Mouse (Mus musculus) kidney, embryonic 14.5 days (tissue): ENCODE measurements around the gene Ssx2ip. TPM values are rescaled to one million over a fixed set of nuclear protein-coding genes. Genes with fewer than 3 reads are reported as not detected.

Source experiments
- ATAC-seq: fragments of 200-750 bp; cut with Nextera tagmentation; 2 replicates; pipeline ENCODE4 v1.8.0; 2017; ENCODE audit warnings: moderate number of reproducible peaks, mild to moderate bottlenecking, moderate TSS enrichment, moderate library complexity; ENCODE audit not compliant: low FRiP score, low TSS enrichment
- H3K27ac ChIP-seq: fragments of 300-500 bp; sonication (generic); 2 replicates; pipeline ENCODE4 v1.5.1; 2014; ENCODE audit warnings: low read depth, mild to moderate bottlenecking, low read length, moderate library complexity, mixed read lengths
- H3K27me3 ChIP-seq: fragments of 300-500 bp; sonication (generic); 2 replicates; pipeline ENCODE4 v1.6.1; 2014; ENCODE audit warnings: mild to moderate bottlenecking, low read length; ENCODE audit not compliant: control insufficient read depth, insufficient read depth
- H3K36me3 ChIP-seq: fragments of 300-500 bp; sonication (generic); 2 replicates; pipeline ENCODE4 v1.6.1; 2014; ENCODE audit warnings: low read length, mixed read lengths; ENCODE audit not compliant: control insufficient read depth, insufficient read depth
- H3K4me1 ChIP-seq: fragments of 300-500 bp; sonication (generic); 2 replicates; pipeline ENCODE4 v1.6.1; 2014; ENCODE audit warnings: low read length, mixed read lengths; ENCODE audit not compliant: control insufficient read depth, insufficient read depth
- H3K4me2 ChIP-seq: fragments of 300-500 bp; sonication (generic); replicated peaks from 2 replicates; pipeline ENCODE4 v1.6.1; 2014; ENCODE audit warnings: low read depth, mild to moderate bottlenecking, low read length
- H3K4me3 ChIP-seq: fragments of 300-500 bp; sonication (generic); 2 replicates; pipeline ENCODE4 v1.5.1; 2014; ENCODE audit warnings: mild to moderate bottlenecking, low read length
- H3K9ac ChIP-seq: fragments of 300-500 bp; sonication (generic); 2 replicates; pipeline ENCODE4 v1.6.1; 2014; ENCODE audit warnings: low read depth, mild to moderate bottlenecking, low read length, moderate library complexity
- H3K9me3 ChIP-seq: fragments of 300-500 bp; sonication (generic); 2 replicates; pipeline ENCODE4 v1.6.1; 2016; ENCODE audit warnings: low read length; ENCODE audit not compliant: control insufficient read depth
- WGBS: fragments of 180-500 bp; shearing (Covaris S2); extraction: QIAGEN DNeasy Blood & Tissue Kit; methylation state at CpG from one replicate; pipeline ENCODE4 v1.1.7; 2014; 5-methylcytosine and 5-hydroxymethylcytosine counted together
- polyA plus RNA-seq: library from polyadenylated mRNA; unstranded; fragments of >200 nt; fragmentation: Nextera tagmentation; extraction: Ambion mirVana; gene quantifications from 2 replicates; pipeline ENCODE4 v1.2.1, GENCODE M21; 2014

Ssx2ip gene
- polyA plus RNA-seq, 1 experiment from 2014 or later, result 25.8 TPM

GRCm38 (mm10) chr3:146407086-146407721, 2.8 kb downstream of the Ssx2ip start:
- Histone ChIP-seq H3K4me3 (no peak overlapping the region; the same call in 1 of the 2 replicates), H3K9ac (no peak overlapping the region), H3K36me3 (no peaks in the 10 kb centered on the region), H3K4me1 (peaks cover 19% of the 10 kb centered on the region; the same call in 1 of the 2 replicates), H3K27ac (no peak overlapping the region), H3K9me3 (peaks cover 3% of the 10 kb centered on the region; the same call in 1 of the 2 replicates), H3K4me2 (peak overlapping the region; percentile 8; the same call in 1 of the 2 replicates), H3K27me3 (no peaks in the 10 kb centered on the region)
- no peak for ATAC-seq
- WGBS, result 80% methylated on average over 16 of the region's 16 CpGs

DNA sequence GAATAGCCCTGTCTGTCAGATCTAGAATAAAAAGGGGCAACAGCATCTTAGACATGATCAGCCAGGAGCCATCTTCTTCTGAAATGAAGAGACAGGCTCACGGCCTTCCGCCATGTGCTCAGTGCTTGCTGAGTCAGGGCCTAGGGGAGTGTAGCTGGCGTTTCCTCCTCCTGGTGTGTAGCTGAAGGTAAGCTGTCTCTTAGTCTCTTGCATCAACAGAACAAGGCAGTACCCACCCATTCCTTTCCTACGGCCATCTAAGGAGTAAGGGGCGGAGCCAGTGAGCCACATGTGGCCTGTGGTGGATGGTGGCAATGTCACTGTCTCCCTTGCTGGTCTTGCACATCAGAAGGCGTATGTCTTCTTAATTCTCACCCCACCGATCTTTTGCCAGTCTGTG, 5.7 kb downstream of the Ssx2ip start:
- no peak for ATAC-seq
- no peaks in the 10 kb centered on the region for H3K27me3 ChIP-seq
- no peaks in the 10 kb centered on the region for H3K36me3 ChIP-seq
- no peak overlapping the region for H3K9ac ChIP-seq
- H3K9me3 ChIP-seq, result no peaks in the 10 kb centered on the region
- H3K4me1 ChIP-seq, result peaks cover 17% of the 10 kb centered on the region; the same call in 1 of the 2 replicates
- WGBS, result 88% methylated on average over 7 of the region's 7 CpGs
- no peak overlapping the region for H3K4me2 ChIP-seq
- no peak overlapping the region for H3K27ac ChIP-seq
- H3K4me3 ChIP-seq, result no peak overlapping the region

DNA sequence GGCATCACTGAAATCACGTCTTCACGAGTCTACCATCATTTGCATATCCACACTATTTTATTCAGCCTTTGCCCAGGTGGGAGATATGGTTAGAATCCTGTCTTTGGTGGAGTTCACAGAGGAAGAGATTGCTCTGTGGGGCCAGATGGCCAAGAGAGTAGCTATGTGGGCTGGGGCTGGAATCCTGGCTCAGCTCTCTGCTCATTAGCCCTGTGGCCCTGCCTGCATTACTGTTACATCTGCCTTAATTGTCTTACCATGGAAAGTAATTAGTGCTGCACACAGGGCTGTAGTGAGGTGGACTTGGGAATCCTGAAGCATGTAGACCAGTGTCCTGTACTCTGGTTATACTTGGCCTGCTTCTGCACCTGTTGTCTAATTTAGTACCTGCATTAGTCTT, 7.6 kb downstream of the Ssx2ip start:
- Histone ChIP-seq H3K9ac (no peak overlapping the region), H3K36me3 (no peaks in the 10 kb centered on the region), H3K9me3 (no peaks in the 10 kb centered on the region), H3K4me3 (no peak overlapping the region), H3K27ac (no peak overlapping the region), H3K4me2 (no peak overlapping the region), H3K27me3 (no peaks in the 10 kb centered on the region), H3K4me1 (peaks cover 4% of the 10 kb centered on the region; the same call in 1 of the 2 replicates)
- 78% methylated on average over 2 of the region's 2 CpGs for WGBS
- ATAC-seq, result no peak

DNA sequence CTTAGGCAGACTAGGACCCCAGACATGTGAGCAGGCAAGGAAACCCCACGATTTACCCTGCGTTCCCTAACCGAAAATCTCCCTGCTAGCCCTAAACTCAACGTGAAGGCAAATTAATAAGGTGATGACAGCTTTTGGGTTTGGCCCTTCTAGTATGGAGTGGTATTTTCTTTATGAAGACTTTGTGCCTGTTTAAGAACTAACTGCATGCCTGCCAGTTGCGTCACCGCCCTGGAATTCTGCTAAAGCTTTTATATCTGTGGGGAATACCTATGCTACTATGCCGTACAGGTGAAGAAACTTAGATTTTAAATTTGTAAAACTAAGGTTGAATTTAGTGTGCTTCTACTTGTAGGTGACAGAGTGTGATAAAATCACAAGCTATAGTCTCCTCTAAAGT, 8.0 kb downstream of the Ssx2ip start:
- Histone ChIP-seq H3K9ac (no peak overlapping the region), H3K4me2 (no peak overlapping the region), H3K4me3 (no peak overlapping the region), H3K4me1 (no peaks in the 10 kb centered on the region), H3K36me3 (peaks cover 1% of the 10 kb centered on the region; the same call in 1 of the 2 replicates), H3K27ac (no peak overlapping the region), H3K27me3 (no peaks in the 10 kb centered on the region), H3K9me3 (no peaks in the 10 kb centered on the region)
- 91% methylated on average over 7 of the region's 7 CpGs for WGBS
- no peak for ATAC-seq

GRCm38 (mm10) chr3:146413016-146413415, 8.6 kb downstream of the Ssx2ip start:
- Histone ChIP-seq H3K9ac (no peak overlapping the region), H3K27ac (no peak overlapping the region), H3K4me2 (no peak overlapping the region), H3K4me1 (no peaks in the 10 kb centered on the region), H3K27me3 (no peaks in the 10 kb centered on the region), H3K9me3 (no peaks in the 10 kb centered on the region), H3K4me3 (no peak overlapping the region), H3K36me3 (peaks cover 4% of the 10 kb centered on the region; the same call in 1 of the 2 replicates)
- WGBS, result 92% methylated on average over 13 of the region's 13 CpGs
- ATAC-seq, result no peak

- no peak overlapping the region for H3K9ac ChIP-seq
- H3K27me3 ChIP-seq, result no peaks in the 10 kb centered on the region
- no peaks in the 10 kb centered on the region for H3K4me1 ChIP-seq
- no peak overlapping the region for H3K4me2 ChIP-seq
- no peak overlapping the region for H3K27ac ChIP-seq
- no peaks in the 10 kb centered on the region for H3K9me3 ChIP-seq
- WGBS, result 86% methylated on average over 4 of the region's 4 CpGs
- ATAC-seq, result no peak
- H3K4me3 ChIP-seq, result no peak overlapping the region
- peaks cover 11% of the 10 kb centered on the region; the same call in 1 of the 2 replicates for H3K36me3 ChIP-seq
Measured at GRCm38 (mm10) chr3:146413992-146414391, 9.6 kb downstream of the Ssx2ip start.

DNA sequence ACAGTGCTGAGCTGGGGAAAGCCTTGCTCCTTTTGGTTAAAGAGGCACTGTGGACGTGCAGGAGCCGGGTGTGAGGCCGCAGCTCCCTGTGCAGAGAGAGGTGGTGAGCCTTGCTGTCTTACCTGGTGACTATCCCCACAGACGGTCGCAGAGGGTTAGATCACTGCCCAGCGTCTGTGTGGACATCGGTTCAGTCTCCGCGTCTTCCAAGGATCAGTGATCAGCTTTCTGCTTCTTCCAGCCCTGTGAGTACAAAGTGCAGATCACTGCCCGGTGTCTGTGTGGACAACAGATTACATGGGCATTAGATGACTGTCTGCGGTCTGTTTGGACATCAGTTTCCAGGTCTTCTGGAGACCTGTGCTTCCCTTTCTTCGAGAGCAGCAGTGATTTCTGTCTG, 10.1 kb downstream of the Ssx2ip start:
- Histone ChIP-seq H3K27me3 (no peaks in the 10 kb centered on the region), H3K4me3 (no peak overlapping the region), H3K27ac (no peak overlapping the region), H3K4me2 (no peak overlapping the region), H3K36me3 (peaks cover 16% of the 10 kb centered on the region; the same call in 1 of the 2 replicates), H3K4me1 (no peaks in the 10 kb centered on the region), H3K9ac (no peak overlapping the region), H3K9me3 (no peaks in the 10 kb centered on the region)
- ATAC-seq, result no peak
- 91% methylated on average over 12 of the region's 12 CpGs for WGBS

- Histone ChIP-seq H3K9ac (no peak overlapping the region), H3K4me1 (no peaks in the 10 kb centered on the region), H3K4me3 (no peak overlapping the region), H3K27ac (no peak overlapping the region), H3K4me2 (no peak overlapping the region), H3K9me3 (no peaks in the 10 kb centered on the region), H3K36me3 (peaks cover 17% of the 10 kb centered on the region; the same call in 1 of the 2 replicates), H3K27me3 (no peaks in the 10 kb centered on the region)
- WGBS, result 96% methylated on average over 8 of the region's 8 CpGs
- ATAC-seq, result no peak
Measured at GRCm38 (mm10) chr3:146417873-146418272, 13.4 kb downstream of the Ssx2ip start.

GRCm38 (mm10) chr3:146418901-146419300, 14.5 kb downstream of the Ssx2ip start:
- no peak overlapping the region for H3K27ac ChIP-seq
- H3K9me3 ChIP-seq, result no peaks in the 10 kb centered on the region
- peaks cover 23% of the 10 kb centered on the region; the same call in 1 of the 2 replicates for H3K36me3 ChIP-seq
- ATAC-seq, result no peak
- 87% methylated on average over 7 of the region's 7 CpGs for WGBS
- H3K27me3 ChIP-seq, result no peaks in the 10 kb centered on the region
- H3K4me2 ChIP-seq, result no peak overlapping the region
- no peak overlapping the region for H3K4me3 ChIP-seq
- H3K9ac ChIP-seq, result no peak overlapping the region
- no peaks in the 10 kb centered on the region for H3K4me1 ChIP-seq
